Mouse (Mus musculus) erythroblast, embryonic 14.5 days (primary cell): ENCODE measurements around the gene Atp13a4.

ENCODE experiments used
- GATA1 ChIP-seq: IDR thresholded peaks from 2 replicates; pipeline ENCODE4 v1.6.1; 2012; ENCODE audit warnings: low read length, inconsistent platforms, mixed read lengths
- TAL1 ChIP-seq: IDR thresholded peaks from 3 replicates; pipeline ENCODE4 v1.6.1; 2012; ENCODE audit warnings: low read length, inconsistent platforms, mixed read lengths

DNA sequence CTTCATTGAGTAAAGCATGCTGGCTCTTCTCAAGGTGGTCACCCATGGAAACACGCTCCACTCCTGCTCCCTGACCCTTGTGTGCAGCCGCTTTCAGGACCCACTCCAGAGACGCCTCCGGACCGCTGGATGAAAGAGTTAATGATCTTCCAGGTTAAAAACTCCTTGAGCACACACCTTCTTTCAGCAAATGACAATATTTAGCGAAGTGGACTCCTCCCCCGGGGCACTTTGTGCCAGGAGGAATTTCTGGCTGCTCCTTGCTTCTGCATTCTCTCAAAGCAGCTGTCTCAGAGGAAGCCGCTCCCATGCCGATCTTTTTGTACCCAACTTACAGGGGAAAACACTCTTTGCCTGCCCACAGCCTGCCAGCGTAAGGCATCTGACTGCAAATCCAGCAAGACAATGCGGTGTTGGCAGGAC is 3.4 kb downstream of the Atp13a4 start:
- TF ChIP-seq GATA1 (no peak), TAL1 (no peak)
